Mouse (Mus musculus) lung, adult 2 months (tissue): Measurements from ENCODE around the gene Znrf4.

Experiments used
- CTCF ChIP-seq: fragments of 200-500 bp; IDR thresholded peaks from 2 replicates; pipeline ENCODE4 v1.5.1; 2011; ENCODE audit warnings: mild to moderate bottlenecking, low read length, control low read depth; ENCODE audit not compliant: insufficient read depth
- POLR2A ChIP-seq: fragments of 200-500 bp; IDR thresholded peaks from 2 replicates; pipeline ENCODE4 v1.6.1; 2011; ENCODE audit warnings: low read depth, mild to moderate bottlenecking, control low read depth, low read length, borderline replicate concordance; ENCODE audit errors: extremely low read depth

GRCm38 (mm10) chr17:56544699-56545387, 32.6 kb upstream of the Znrf4 start:
- no peak for TF ChIP-seq POLR2A
- TF ChIP-seq CTCF = no peak
